Mouse (Mus musculus) liver, adult 2 months (tissue): Measurements from ENCODE around the gene Gm40193. TPM values are rescaled to one million over a fixed set of nuclear protein-coding genes. Genes with fewer than 3 reads are reported as not detected.

Experiments used
- DNase-seq: peaks from one replicate; pipeline ENCODE4 v3.0.0-alpha.2; 2011; ENCODE audit warnings: low read depth, low spot score; ENCODE audit errors: extremely low read depth
- H3K27ac ChIP-seq: fragments of 200-500 bp; replicated peaks from 2 replicates; pipeline ENCODE4 v1.5.1; 2012; ENCODE audit warnings: low read depth, mild to moderate bottlenecking, control low read depth, inconsistent platforms, low read length; ENCODE audit not compliant: insufficient read depth
- H3K27me3 ChIP-seq: fragments of 200-500 bp; 2 replicates; pipeline ENCODE4 v1.6.1; 2012; ENCODE audit warnings: mild to moderate bottlenecking, moderate library complexity, low read length, inconsistent platforms; ENCODE audit not compliant: control insufficient read depth, insufficient read depth
- H3K36me3 ChIP-seq: fragments of 200-500 bp; 2 replicates; pipeline ENCODE4 v1.6.1; 2012; ENCODE audit warnings: low read length, inconsistent platforms; ENCODE audit not compliant: control insufficient read depth, insufficient read depth
- H3K4me1 ChIP-seq: fragments of 200-500 bp; 2 replicates; pipeline ENCODE4 v1.6.1; 2011; ENCODE audit warnings: low read length; ENCODE audit not compliant: control insufficient read depth, insufficient read depth
- H3K4me3 ChIP-seq: fragments of 200-500 bp; 2 replicates; pipeline ENCODE4 v1.5.1; 2011; ENCODE audit warnings: low read depth, mild to moderate bottlenecking, control low read depth, low read length, moderate library complexity; ENCODE audit not compliant: insufficient read depth
- H3K79me2 ChIP-seq: fragments of 200-500 bp; 2 replicates; pipeline ENCODE4 v1.6.1; 2012; ENCODE audit warnings: inconsistent platforms, mild to moderate bottlenecking, low read length, moderate library complexity; ENCODE audit not compliant: control insufficient read depth, insufficient read depth
- H3K9ac ChIP-seq: fragments of 200-500 bp; 2 replicates; pipeline ENCODE4 v1.6.1; 2012; ENCODE audit warnings: low read depth, mild to moderate bottlenecking, control low read depth, inconsistent platforms, low read length
- CTCF ChIP-seq: fragments of 200-500 bp; IDR thresholded peaks from 2 replicates; pipeline ENCODE4 v1.5.1; 2011; ENCODE audit warnings: low read depth, low read length, control low read depth
- POLR2A ChIP-seq: fragments of 200-500 bp; IDR thresholded peaks from 2 replicates; pipeline ENCODE4 v1.6.1; 2011; ENCODE audit warnings: low read length, control low read depth; ENCODE audit not compliant: insufficient read depth; ENCODE audit errors: extremely low read depth
- WGBS: fragments of 180-500 bp; shearing (Covaris S2); methylation state at CpG from one replicate; pipeline ENCODE4 v1.1.7; 2018; 5-methylcytosine and 5-hydroxymethylcytosine counted together
- polyA plus RNA-seq: library from polyadenylated mRNA; depleted of rRNA; stranded (reverse); fragments of >200 nt; gene quantifications from 2 replicates; pipeline ENCODE4 v1.2.3, GENCODE M21; 2012; rRNA removed
- total RNA-seq: library from RNA; depleted of rRNA; stranded (reverse); fragments of >200 nt; gene quantifications from 2 replicates; pipeline ENCODE4 v1.2.3, GENCODE M21; 2014; rRNA removed

The Gm40193 gene
- total RNA-seq (not detected in 2 replicates), polyA plus RNA-seq (not detected in 2 replicates)

GRCm38 (mm10) chr11:70532839-70533238 is at the start of gene Gm40193:
Gene Gm40193, minus strand, starts transcription at chr11:70532939.
- TF ChIP-seq CTCF (no peak), POLR2A (no peak)
- WGBS: 88% methylated on average over 6 of the region's 6 CpGs

GRCm38 (mm10) chr11:70582196-70582595 is 49.5 kb upstream of the Gm40193 start:
- DNase-seq: no peak
- no peak overlapping the region for H3K27ac ChIP-seq
- H3K79me2 ChIP-seq: peaks cover 52% of the 10 kb centered on the region
- 37% methylated on average over 3 of the region's 3 CpGs for WGBS
- TF ChIP-seq CTCF (no peak), POLR2A (no peak)
- no peak overlapping the region for H3K4me3 ChIP-seq
- H3K4me1 ChIP-seq: peaks cover 28% of the 10 kb centered on the region
- H3K36me3 ChIP-seq: no peaks in the 10 kb centered on the region
- no peaks in the 10 kb centered on the region for H3K27me3 ChIP-seq
- H3K9ac ChIP-seq: no peak overlapping the region

More at GRCm38 (mm10) chr11:70532839-70533238, at the start of gene Gm40193:
- DNase-seq: no peak
- H3K27me3 ChIP-seq: no peaks in the 10 kb centered on the region
- no peaks in the 10 kb centered on the region for H3K79me2 ChIP-seq
- H3K9ac ChIP-seq: no peak within 1 kb of the TSS
- no peak within 1 kb of the TSS for H3K4me3 ChIP-seq
- no peaks in the 10 kb centered on the region for H3K4me1 ChIP-seq
- peaks cover 6% of the 10 kb centered on the region; the same call in 1 of the 2 replicates for H3K36me3 ChIP-seq
- H3K27ac ChIP-seq: no peak within 1 kb of the TSS

GRCm38 (mm10) chr11:70580921-70581320 is 48.2 kb upstream of the Gm40193 start:
- H3K9ac ChIP-seq: no peak overlapping the region
- no peak overlapping the region for H3K27ac ChIP-seq
- DNase-seq: no peak
- H3K79me2 ChIP-seq: peaks cover 51% of the 10 kb centered on the region
- no peak for TF ChIP-seq POLR2A
- 78% methylated on average over 3 of the region's 3 CpGs for WGBS
- H3K4me1 ChIP-seq: peaks cover 22% of the 10 kb centered on the region
- no peaks in the 10 kb centered on the region for H3K27me3 ChIP-seq
- H3K36me3 ChIP-seq: no peaks in the 10 kb centered on the region
- H3K4me3 ChIP-seq: no peak overlapping the region

GRCm38 (mm10) chr11:70580358-70580720 is 47.6 kb upstream of the Gm40193 start:
- H3K27ac ChIP-seq: no peak overlapping the region
- 14% methylated on average over 5 of the region's 5 CpGs for WGBS

GRCm38 (mm10) chr11:70579710-70580357 is 47.1 kb upstream of the Gm40193 start:
- DNase-seq: no peak
- no peak for TF ChIP-seq POLR2A
- no peak for TF ChIP-seq CTCF
- Histone ChIP-seq H3K4me1 (peaks cover 21% of the 10 kb centered on the region), H3K27ac (no peak overlapping the region), H3K27me3 (no peaks in the 10 kb centered on the region), H3K4me3 (no peak overlapping the region), H3K36me3 (no peaks in the 10 kb centered on the region), H3K9ac (no peak overlapping the region), H3K79me2 (peaks cover 49% of the 10 kb centered on the region)
- 76% methylated on average over 9 of the region's 9 CpGs for WGBS

More at GRCm38 (mm10) chr11:70580358-70580720, 47.6 kb upstream of the Gm40193 start:
- Histone ChIP-seq H3K4me3 (no peak overlapping the region), H3K9ac (no peak overlapping the region), H3K4me1 (peaks cover 21% of the 10 kb centered on the region), H3K36me3 (no peaks in the 10 kb centered on the region), H3K27me3 (no peaks in the 10 kb centered on the region), H3K79me2 (peaks cover 47% of the 10 kb centered on the region)
- TF ChIP-seq CTCF (no peak), POLR2A (no peak)
- peak; percentile 45 for DNase-seq

GRCm38 (mm10) chr11:70578962-70579361 is 46.2 kb upstream of the Gm40193 start:
- no peak overlapping the region for H3K27ac ChIP-seq

More at GRCm38 (mm10) chr11:70578962-70579361, 46.2 kb upstream of the Gm40193 start:
- Histone ChIP-seq H3K36me3 (no peaks in the 10 kb centered on the region; the same call in 1 of the 2 replicates), H3K4me3 (no peak overlapping the region), H3K79me2 (peaks cover 46% of the 10 kb centered on the region), H3K4me1 (peaks cover 19% of the 10 kb centered on the region), H3K27me3 (no peaks in the 10 kb centered on the region), H3K9ac (no peak overlapping the region)
- no peak for DNase-seq
- TF ChIP-seq POLR2A: no peak
- TF ChIP-seq CTCF: no peak
- 84% methylated on average over 6 of the region's 6 CpGs for WGBS
